Mouse (Mus musculus) neural tube, embryonic 14.5 days (tissue): ENCODE results near the gene Capn2. TPM values are rescaled to one million over a fixed set of nuclear protein-coding genes. Genes with fewer than 3 reads are reported as not detected.

Experiments
- ATAC-seq: fragments of 200-750 bp; cut with Nextera tagmentation; 2 replicates; pipeline ENCODE4 v1.8.0; 2017; ENCODE audit warnings: low read depth, mild to moderate bottlenecking, moderate TSS enrichment, moderate library complexity
- H3K27ac ChIP-seq: fragments of 300-500 bp; sonication (generic); 2 replicates; pipeline ENCODE4 v1.5.1; 2014; ENCODE audit warnings: low read depth, mild to moderate bottlenecking, control low read depth, low read length, moderate library complexity, mixed read lengths
- H3K27me3 ChIP-seq: fragments of 300-500 bp; sonication (generic); 2 replicates; pipeline ENCODE4 v1.6.1; 2014; ENCODE audit warnings: low read length; ENCODE audit not compliant: control insufficient read depth, insufficient read depth
- H3K36me3 ChIP-seq: fragments of 300-500 bp; sonication (generic); 2 replicates; pipeline ENCODE4 v1.6.1; 2014; ENCODE audit warnings: low read length, mixed read lengths; ENCODE audit not compliant: control insufficient read depth, insufficient read depth
- H3K4me1 ChIP-seq: fragments of 300-500 bp; sonication (generic); 2 replicates; pipeline ENCODE4 v1.6.1; 2014; ENCODE audit warnings: low read length; ENCODE audit not compliant: control insufficient read depth, insufficient read depth
- H3K4me2 ChIP-seq: fragments of 300-500 bp; sonication (generic); 2 replicates; pipeline ENCODE4 v1.6.1; 2014; ENCODE audit warnings: mild to moderate bottlenecking, low read depth, low read length, control low read depth
- H3K4me3 ChIP-seq: fragments of 300-500 bp; sonication (generic); 2 replicates; pipeline ENCODE4 v1.5.1; 2014; ENCODE audit warnings: low read depth, low read length, control low read depth, mixed read lengths
- H3K9ac ChIP-seq: fragments of 300-500 bp; sonication (generic); replicated peaks from 2 replicates; pipeline ENCODE4 v1.6.1; 2014; ENCODE audit warnings: low read depth, mild to moderate bottlenecking, control low read depth, low read length, mixed read lengths
- H3K9me3 ChIP-seq: fragments of 300-500 bp; sonication (generic); 2 replicates; pipeline ENCODE4 v1.6.1; 2016; ENCODE audit warnings: low read length; ENCODE audit not compliant: control insufficient read depth
- WGBS: fragments of 180-500 bp; shearing (Covaris S2); extraction: QIAGEN DNeasy Blood & Tissue Kit; methylation state at CpG from one replicate; pipeline ENCODE4 v1.1.7; 2014; 5-methylcytosine and 5-hydroxymethylcytosine counted together
- polyA plus RNA-seq: library from polyadenylated mRNA; unstranded; fragments of >200 nt; fragmentation: Nextera tagmentation; extraction: Ambion mirVana; gene quantifications from 2 replicates; pipeline ENCODE4 v1.2.1, GENCODE M21; 2014

Capn2 gene
- 64.8 and 91.7 TPM in 2 replicates for polyA plus RNA-seq

GRCm38 (mm10) chr1:182516758-182517676 is at the start of gene Capn2:
Capn2 (minus strand) TSS chr1:182517608.
- WGBS, result under 1% methylated on average over 75 of the region's 84 CpGs
- H3K4me2 ChIP-seq, result peak within 1 kb of the TSS; percentile 57
- H3K27me3 ChIP-seq, result no peaks in the 10 kb centered on the region
- ATAC-seq, result peak; percentile 96
- H3K9me3 ChIP-seq, result no peaks in the 10 kb centered on the region
- peak within 1 kb of the TSS; percentile 83 for H3K27ac ChIP-seq
- peak within 1 kb of the TSS; percentile 91 for H3K9ac ChIP-seq
- no peaks in the 10 kb centered on the region for H3K36me3 ChIP-seq
- peak within 1 kb of the TSS; percentile 84 for H3K4me3 ChIP-seq
- peaks cover 7% of the 10 kb centered on the region for H3K4me1 ChIP-seq

GRCm38 (mm10) chr1:182565351-182565835 is 48.0 kb upstream of the Capn2 start:
- no peak overlapping the region for H3K4me3 ChIP-seq
- H3K36me3 ChIP-seq, result no peaks in the 10 kb centered on the region
- WGBS, result 82% methylated on average over 6 of the region's 6 CpGs
- no peaks in the 10 kb centered on the region for H3K4me1 ChIP-seq
- no peak overlapping the region for H3K4me2 ChIP-seq
- ATAC-seq, result no peak
- no peaks in the 10 kb centered on the region for H3K9me3 ChIP-seq
- no peaks in the 10 kb centered on the region for H3K27me3 ChIP-seq
- no peak overlapping the region for H3K9ac ChIP-seq
- no peak overlapping the region for H3K27ac ChIP-seq

GRCm38 (mm10) chr1:182564408-182565120 is 47.2 kb upstream of the Capn2 start, which contains the start of gene Capn8:
Capn8 (plus strand) TSS chr1:182565007.
- H3K27me3 ChIP-seq, result no peaks in the 10 kb centered on the region
- H3K9ac ChIP-seq, result no peak within 1 kb of the TSS
- no peak within 1 kb of the TSS for H3K4me2 ChIP-seq
- no peaks in the 10 kb centered on the region for H3K4me1 ChIP-seq
- no peak within 1 kb of the TSS for H3K4me3 ChIP-seq
- no peak within 1 kb of the TSS for H3K27ac ChIP-seq
- whole genome bisulfite sequencing, result 84% methylated on average over 5 of the region's 5 CpGs
- no peaks in the 10 kb centered on the region for H3K36me3 ChIP-seq
- no peak for ATAC-seq
- no peaks in the 10 kb centered on the region for H3K9me3 ChIP-seq

- Histone ChIP-seq H3K4me2 (no peak overlapping the region), H3K4me1 (no peaks in the 10 kb centered on the region), H3K36me3 (no peaks in the 10 kb centered on the region), H3K27me3 (no peaks in the 10 kb centered on the region), H3K9ac (no peak overlapping the region), H3K9me3 (no peaks in the 10 kb centered on the region), H3K27ac (no peak overlapping the region), H3K4me3 (no peak overlapping the region)
- 33% methylated on average over 16 of the region's 16 CpGs for WGBS
- ATAC-seq, result peak; percentile 65
Measured at GRCm38 (mm10) chr1:182562576-182563370, 45.4 kb upstream of the Capn2 start.

- no peak overlapping the region for H3K9ac ChIP-seq
- H3K9me3 ChIP-seq, result no peaks in the 10 kb centered on the region
- H3K27ac ChIP-seq, result no peak overlapping the region
- H3K4me3 ChIP-seq, result no peak overlapping the region
- ATAC-seq, result no peak
- 71% methylated on average over 11 of the region's 11 CpGs for WGBS
- H3K27me3 ChIP-seq, result no peaks in the 10 kb centered on the region
- no peak overlapping the region for H3K4me2 ChIP-seq
- no peaks in the 10 kb centered on the region for H3K36me3 ChIP-seq
- no peaks in the 10 kb centered on the region for H3K4me1 ChIP-seq
Measured at GRCm38 (mm10) chr1:182561945-182562514, 44.6 kb upstream of the Capn2 start.

- Histone ChIP-seq H3K36me3 (no peaks in the 10 kb centered on the region), H3K4me2 (no peak overlapping the region), H3K9ac (no peak overlapping the region), H3K27ac (no peak overlapping the region), H3K9me3 (no peaks in the 10 kb centered on the region), H3K4me3 (no peak overlapping the region), H3K4me1 (no peaks in the 10 kb centered on the region), H3K27me3 (no peaks in the 10 kb centered on the region)
- peak; percentile 67; the same call in 1 of the 2 replicates for ATAC-seq
- 31% methylated on average over 3 of the region's 3 CpGs for WGBS
Measured at GRCm38 (mm10) chr1:182560390-182561098, 43.1 kb upstream of the Capn2 start.

GRCm38 (mm10) chr1:182559530-182559929 is 42.1 kb upstream of the Capn2 start:
- Histone ChIP-seq H3K36me3 (no peaks in the 10 kb centered on the region), H3K4me3 (no peak overlapping the region), H3K4me1 (no peaks in the 10 kb centered on the region), H3K4me2 (no peak overlapping the region), H3K27ac (no peak overlapping the region), H3K27me3 (no peaks in the 10 kb centered on the region), H3K9ac (no peak overlapping the region), H3K9me3 (no peaks in the 10 kb centered on the region)
- 88% methylated on average over 10 of the region's 11 CpGs for WGBS
- no peak for ATAC-seq

GRCm38 (mm10) chr1:182558271-182558670 is 40.9 kb upstream of the Capn2 start:
- Histone ChIP-seq H3K4me1 (no peaks in the 10 kb centered on the region), H3K27ac (no peak overlapping the region), H3K9ac (no peak overlapping the region), H3K4me2 (no peak overlapping the region), H3K4me3 (no peak overlapping the region), H3K9me3 (no peaks in the 10 kb centered on the region), H3K27me3 (no peaks in the 10 kb centered on the region), H3K36me3 (no peaks in the 10 kb centered on the region)
- no peak for ATAC-seq
- WGBS, result 91% methylated on average over 4 of the region's 4 CpGs
